Mouse (Mus musculus) megakaryocyte, embryonic 14.5 days (primary cell): Measurements from ENCODE around the gene Cacna1s.

Source experiments
- FLI1 ChIP-seq: IDR thresholded peaks from 2 replicates; pipeline ENCODE4 v1.6.1; 2012; ENCODE audit warnings: low read length, inconsistent platforms, mixed read lengths
- GATA1 ChIP-seq: IDR thresholded peaks from 3 replicates; pipeline ENCODE4 v1.6.1; 2012; ENCODE audit warnings: mixed read lengths, low read length, inconsistent platforms, borderline replicate concordance

GRCm38 (mm10) chr1:136132386-136133201, 80.0 kb downstream of the Cacna1s start:
- TF ChIP-seq GATA1 (no peak), FLI1 (no peak)
